Mouse (Mus musculus): ENCODE data around the gene Gm10647.

- TF ChIP-seq CTCF (conservative IDR thresholded peaks at IDR 0.05; ENCODE audit: low read length) (no peak), POU5F1 (IDR thresholded peaks at IDR 0.05; ENCODE audit: borderline replicate concordance, low read length) (no peak), NANOG (IDR thresholded peaks at IDR 0.05; ENCODE audit: borderline replicate concordance, low read length) (no peak)
Observed at GRCm38 (mm10) chr9:66796739-66797138, at the start of gene Gm10647.
